Comparison of ENCODE assay signal across 13 mouse cellular contexts in genomic region chr15:78677015-78677414, GRCm38 (mm10). TPM values are rescaled to one million over a fixed set of nuclear protein-coding genes. Genes with fewer than 3 reads are reported as not detected.
A peak's percentile ranks its signal among the peaks of the same experiment; 100 is the strongest.
DNase-seq lines count a peak whose midpoint lies in the region; ATAC-seq and TF ChIP-seq lines count a peak whose summit lies in the region.
"Had no signal": no experiment of that assay in that cellular context is flagged by ENCODE, and none has a peak within 500 bp of the region (broad histone marks: within the 10 kb centered on the region; RNA-seq: fewer than 3 reads in every experiment).

No protein-coding gene starts in this region.

- H3K4me2 ChIP-seq in hindbrain, embryonic 13.5 days, result no peak overlapping the region
- H3K4me2 ChIP-seq in hindbrain, embryonic 14.5 days (replicated peaks), result no peak overlapping the region
- H3K4me2 ChIP-seq in heart, embryonic 11.5 days, result no peak overlapping the region
- no peak overlapping the region for H3K4me2 ChIP-seq in forebrain, embryonic 16.5 days (ENCODE audit: low read length)
- H3K4me2 ChIP-seq in forebrain, embryonic 12.5 days, result no peak overlapping the region
- H3K4me2 ChIP-seq: heart, embryonic 13.5 days; limb, embryonic 12.5 days; lung, embryonic 15.5 days had no signal

- 52% methylated on average over 9 of the region's 9 CpGs for WGBS in hindbrain, embryonic 13.5 days
- WGBS in hindbrain, embryonic 14.5 days, result 54% methylated on average over 9 of the region's 9 CpGs
- 73% methylated on average over 9 of the region's 9 CpGs for WGBS in heart, embryonic 11.5 days (ENCODE audit: insufficient replicate concordance)
- WGBS in forebrain, embryonic 16.5 days, result 32% methylated on average over 9 of the region's 9 CpGs
- whole genome bisulfite sequencing in forebrain, embryonic 12.5 days, result 83% methylated on average over 9 of the region's 9 CpGs

- H3K27me3 ChIP-seq in hindbrain, embryonic 13.5 days, result peaks cover 39% of the 10 kb centered on the region
- H3K27me3 ChIP-seq in hindbrain, embryonic 14.5 days (ENCODE audit: control insufficient read depth, insufficient read depth, low read length), result peaks cover 16% of the 10 kb centered on the region
- peaks cover 65% of the 10 kb centered on the region for H3K27me3 ChIP-seq in heart, embryonic 11.5 days (ENCODE audit: control insufficient read depth, insufficient read depth, low read length)
- H3K27me3 ChIP-seq in forebrain, embryonic 16.5 days (replicated peaks; ENCODE audit: control insufficient read depth, insufficient read depth, low read length), result peaks cover 7% of the 10 kb centered on the region
- peaks cover 59% of the 10 kb centered on the region for H3K27me3 ChIP-seq in forebrain, embryonic 12.5 days

- DNase-seq in hindbrain, embryonic 14.5 days (ENCODE audit: low spot score), result no peak
- peak; percentile 21 for DNase-seq in Muller cell, postnatal 12 days (ENCODE audit: inconsistent ontology term)
- DNase-seq in brain, embryonic 14.5 days (ENCODE audit: low read depth), result peak; percentile 43

- no peaks in the 10 kb centered on the region for H3K9me3 ChIP-seq in hindbrain, embryonic 13.5 days
- H3K9me3 ChIP-seq in hindbrain, embryonic 14.5 days (ENCODE audit: control insufficient read depth, low read length), result no peaks in the 10 kb centered on the region
- H3K9me3 ChIP-seq in heart, embryonic 11.5 days (replicated peaks; ENCODE audit: control insufficient read depth, low read length), result no peaks in the 10 kb centered on the region
- H3K9me3 ChIP-seq in forebrain, embryonic 16.5 days (ENCODE audit: control insufficient read depth, low read length), result no peaks in the 10 kb centered on the region
- no peaks in the 10 kb centered on the region for H3K9me3 ChIP-seq in forebrain, embryonic 12.5 days
- H3K9me3 ChIP-seq: heart, embryonic 13.5 days; limb, embryonic 12.5 days; lung, embryonic 15.5 days had no signal

- ATAC-seq in hindbrain, embryonic 13.5 days (ENCODE audit: low FRiP score), result no peak
- no peak for ATAC-seq in hindbrain, embryonic 14.5 days (ENCODE audit: low FRiP score)
- 0 out of 2 replicates have a peak, but pooled peaks have one; percentile 5 for ATAC-seq in heart, embryonic 11.5 days (replicated peaks; ENCODE audit: insufficient number of reproducible peaks, low FRiP score, low TSS enrichment)
- no peak for ATAC-seq in forebrain, embryonic 16.5 days
- ATAC-seq in forebrain, embryonic 12.5 days (ENCODE audit: low FRiP score), result no peak
- no peak for ATAC-seq in erythroblast, adult 5-6 weeks (replicated peaks; ENCODE audit: low FRiP score, poor library complexity, severe bottlenecking)

- H3K9ac ChIP-seq in hindbrain, embryonic 13.5 days, result 0 out of 2 replicates have a peak overlapping the region, but pooled peaks have one; percentile 8
- H3K9ac ChIP-seq in hindbrain, embryonic 14.5 days, result no peak overlapping the region
- H3K9ac ChIP-seq in heart, embryonic 11.5 days (ENCODE audit: low read depth, low read length), result no peak overlapping the region
- H3K9ac ChIP-seq in forebrain, embryonic 16.5 days (replicated peaks; ENCODE audit: low read depth, low read length), result no peak overlapping the region
- H3K9ac ChIP-seq in forebrain, embryonic 12.5 days, result no peak overlapping the region
- H3K9ac ChIP-seq: heart, embryonic 13.5 days; limb, embryonic 12.5 days; lung, embryonic 15.5 days had no signal

- no peak for TF ChIP-seq POLR2A in brain, embryonic 14.5 days (IDR thresholded peaks at IDR 0.05; ENCODE audit: borderline replicate concordance, extremely low read depth, insufficient read depth, insufficient read length, poor library complexity, severe bottlenecking)

- H3K4me3 ChIP-seq in hindbrain, embryonic 13.5 days, result no peak overlapping the region
- no peak overlapping the region for H3K4me3 ChIP-seq in hindbrain, embryonic 14.5 days (replicated peaks; ENCODE audit: low read length)
- no peak overlapping the region for H3K4me3 ChIP-seq in heart, embryonic 11.5 days (ENCODE audit: low read depth, low read length)
- no peak overlapping the region for H3K4me3 ChIP-seq in forebrain, embryonic 16.5 days (replicated peaks; ENCODE audit: low read length)
- no peak overlapping the region for H3K4me3 ChIP-seq in forebrain, embryonic 12.5 days (replicated peaks)
- H3K4me3 ChIP-seq: erythroblast, embryonic 14.5 days; heart, embryonic 13.5 days; limb, embryonic 12.5 days; lung, embryonic 15.5 days; myocyte had no signal

- TF ChIP-seq CTCF in brain, embryonic 14.5 days (IDR thresholded peaks at IDR 0.05; ENCODE audit: borderline replicate concordance, extremely low read depth, insufficient read depth, insufficient read length), result no peak

- H3K4me1 ChIP-seq in hindbrain, embryonic 13.5 days (replicated peaks), result peaks cover 79% of the 10 kb centered on the region
- H3K4me1 ChIP-seq in hindbrain, embryonic 14.5 days (replicated peaks; ENCODE audit: control insufficient read depth, insufficient read depth, low read length), result peaks cover 20% of the 10 kb centered on the region
- peaks cover 8% of the 10 kb centered on the region for H3K4me1 ChIP-seq in heart, embryonic 11.5 days (ENCODE audit: control insufficient read depth, insufficient read depth, low read length)
- H3K4me1 ChIP-seq in forebrain, embryonic 16.5 days (replicated peaks; ENCODE audit: control insufficient read depth, insufficient read depth, low read length), result peaks cover 32% of the 10 kb centered on the region
- H3K4me1 ChIP-seq in forebrain, embryonic 12.5 days, result peaks cover 40% of the 10 kb centered on the region

- H3K36me3 ChIP-seq in hindbrain, embryonic 13.5 days, result peaks cover 24% of the 10 kb centered on the region
- H3K36me3 ChIP-seq in hindbrain, embryonic 14.5 days (replicated peaks; ENCODE audit: control insufficient read depth, insufficient read depth), result peaks cover 22% of the 10 kb centered on the region
- H3K36me3 ChIP-seq in heart, embryonic 11.5 days (ENCODE audit: control insufficient read depth, insufficient read depth, low read length), result no peaks in the 10 kb centered on the region
- no peaks in the 10 kb centered on the region for H3K36me3 ChIP-seq in forebrain, embryonic 16.5 days (ENCODE audit: control insufficient read depth, insufficient read depth)
- no peaks in the 10 kb centered on the region for H3K36me3 ChIP-seq in forebrain, embryonic 12.5 days (replicated peaks)
- H3K36me3 ChIP-seq: heart, embryonic 13.5 days; limb, embryonic 12.5 days; lung, embryonic 15.5 days had no signal

- no peak overlapping the region for H3K27ac ChIP-seq in hindbrain, embryonic 13.5 days
- no peak overlapping the region for H3K27ac ChIP-seq in hindbrain, embryonic 14.5 days
- H3K27ac ChIP-seq in heart, embryonic 11.5 days (ENCODE audit: low read depth, low read length), result no peak overlapping the region
- no peak overlapping the region for H3K27ac ChIP-seq in forebrain, embryonic 16.5 days (ENCODE audit: low read length)
- H3K27ac ChIP-seq in forebrain, embryonic 12.5 days, result no peak overlapping the region
- H3K27ac ChIP-seq: heart, embryonic 13.5 days; limb, embryonic 12.5 days; lung, embryonic 15.5 days had no signal

RNA-seq across cellular contexts. Expression of gene Elfn2, which starts 41.6 kb away (rescaled TPM):
- polyA plus RNA-seq in hindbrain, embryonic 13.5 days (2015; fragmentation: Nextera tagmentation; extraction: Ambion mirVana), result 4.6 and 5.0 TPM in 2 replicates
- polyA plus RNA-seq in hindbrain, embryonic 14.5 days (2014; fragmentation: Nextera tagmentation; extraction: Ambion mirVana), result 6.0 and 8.5 TPM in 2 replicates
- polyA plus RNA-seq in brain, embryonic 14.5 days (2012; rRNA removed), result 13.2 and 22.5 TPM in 2 replicates
- not detected in 2 replicates for polyA plus RNA-seq in heart, embryonic 11.5 days (2014; fragmentation: Nextera tagmentation; extraction: Ambion mirVana)
- polyA plus RNA-seq in forebrain, embryonic 16.5 days (2015; fragmentation: Nextera tagmentation; extraction: Ambion mirVana), result 6.4 and 8.2 TPM in 2 replicates
- 1.2 TPM in 2 replicates for polyA plus RNA-seq in forebrain, embryonic 12.5 days (2016; fragmentation: Nextera tagmentation; extraction: Ambion mirVana)
- not detected in 2 replicates for total RNA-seq in erythroblast, adult 5-6 weeks (2015; ENCODE audit: low replicate concordance)
- total RNA-seq in erythroblast, adult 5-6 weeks (2017; ENCODE audit: low replicate concordance), result 0.09 TPM in 1 of 2 replicates, not detected in the other
